Mouse (Mus musculus) liver, adult 2 months (tissue): ENCODE measurements at regions not wholly inside any gene's neighbourhood (a gene's known extent, or its start where the extent isn't known, plus 50 kb on each side); places are given as distances from the start of the nearest gene placed in this dataset.

Experiments
- DNase-seq: peaks from one replicate; pipeline ENCODE4 v3.0.0-alpha.2; 2011; ENCODE audit warnings: low read depth, low spot score; ENCODE audit errors: extremely low read depth
- H3K27ac ChIP-seq: fragments of 200-500 bp; replicated peaks from 2 replicates; pipeline ENCODE4 v1.5.1; 2012; ENCODE audit warnings: low read depth, mild to moderate bottlenecking, control low read depth, inconsistent platforms, low read length; ENCODE audit not compliant: insufficient read depth
- H3K27me3 ChIP-seq: fragments of 200-500 bp; 2 replicates; pipeline ENCODE4 v1.6.1; 2012; ENCODE audit warnings: mild to moderate bottlenecking, moderate library complexity, low read length, inconsistent platforms; ENCODE audit not compliant: control insufficient read depth, insufficient read depth
- H3K36me3 ChIP-seq: fragments of 200-500 bp; 2 replicates; pipeline ENCODE4 v1.6.1; 2012; ENCODE audit warnings: low read length, inconsistent platforms; ENCODE audit not compliant: control insufficient read depth, insufficient read depth
- H3K4me1 ChIP-seq: fragments of 200-500 bp; 2 replicates; pipeline ENCODE4 v1.6.1; 2011; ENCODE audit warnings: low read length; ENCODE audit not compliant: control insufficient read depth, insufficient read depth
- H3K4me3 ChIP-seq: fragments of 200-500 bp; 2 replicates; pipeline ENCODE4 v1.5.1; 2011; ENCODE audit warnings: low read depth, mild to moderate bottlenecking, control low read depth, low read length, moderate library complexity; ENCODE audit not compliant: insufficient read depth
- H3K79me2 ChIP-seq: fragments of 200-500 bp; 2 replicates; pipeline ENCODE4 v1.6.1; 2012; ENCODE audit warnings: inconsistent platforms, mild to moderate bottlenecking, low read length, moderate library complexity; ENCODE audit not compliant: control insufficient read depth, insufficient read depth
- H3K9ac ChIP-seq: fragments of 200-500 bp; 2 replicates; pipeline ENCODE4 v1.6.1; 2012; ENCODE audit warnings: low read depth, mild to moderate bottlenecking, control low read depth, inconsistent platforms, low read length
- CTCF ChIP-seq: fragments of 200-500 bp; IDR thresholded peaks from 2 replicates; pipeline ENCODE4 v1.5.1; 2011; ENCODE audit warnings: low read depth, low read length, control low read depth
- POLR2A ChIP-seq: fragments of 200-500 bp; IDR thresholded peaks from 2 replicates; pipeline ENCODE4 v1.6.1; 2011; ENCODE audit warnings: low read length, control low read depth; ENCODE audit not compliant: insufficient read depth; ENCODE audit errors: extremely low read depth
- WGBS: fragments of 180-500 bp; shearing (Covaris S2); methylation state at CpG from one replicate; pipeline ENCODE4 v1.1.7; 2018; 5-methylcytosine and 5-hydroxymethylcytosine counted together

DNA sequence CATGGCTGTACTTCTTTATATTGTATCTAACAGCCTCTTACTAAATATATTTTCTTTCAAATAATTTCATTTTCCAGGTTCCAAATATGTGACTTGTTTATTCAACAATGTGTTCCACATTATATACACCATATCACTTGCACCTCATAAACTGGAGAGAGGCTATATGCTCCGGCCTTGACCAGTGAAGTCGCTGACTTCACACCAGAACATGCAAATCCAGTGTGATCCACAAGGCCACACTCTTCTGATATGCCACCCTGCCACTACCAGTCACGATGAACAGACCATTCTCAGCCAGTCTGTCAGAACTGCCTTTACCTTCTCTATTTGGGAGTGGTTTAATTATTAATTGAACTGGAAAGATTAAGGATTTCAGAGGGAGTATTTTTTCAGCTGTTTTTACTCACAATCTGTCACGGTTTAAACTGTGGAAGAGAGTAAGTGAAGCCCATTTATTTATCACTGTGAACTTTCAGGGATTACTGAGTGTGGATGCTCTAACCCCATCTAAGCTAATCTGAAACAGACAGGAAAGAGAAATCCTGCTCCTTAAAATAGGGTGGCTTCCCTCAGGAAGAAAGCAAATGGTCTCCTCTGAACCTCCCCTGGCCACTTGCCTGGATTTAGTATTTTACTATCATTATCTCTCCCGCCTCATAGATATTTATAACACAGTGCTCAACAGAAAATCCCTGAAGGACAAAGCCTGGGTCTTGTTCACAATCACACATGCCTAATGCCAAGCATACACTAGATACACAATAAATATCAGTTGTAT is 1065.3 kb downstream of the A830018L16Rik start:
- no peak overlapping the region for H3K9ac ChIP-seq
- TF ChIP-seq POLR2A: no peak
- TF ChIP-seq CTCF: no peak
- peak; percentile 1 for DNase-seq
- peaks cover 2% of the 10 kb centered on the region; the same call in 1 of the 2 replicates for H3K4me1 ChIP-seq
- H3K27me3 ChIP-seq: no peaks in the 10 kb centered on the region
- H3K79me2 ChIP-seq: no peaks in the 10 kb centered on the region
- no peaks in the 10 kb centered on the region for H3K36me3 ChIP-seq
- 32% methylated on average over 5 of the region's 5 CpGs for WGBS
- H3K4me3 ChIP-seq: no peak overlapping the region
- no peak overlapping the region for H3K27ac ChIP-seq

DNA sequence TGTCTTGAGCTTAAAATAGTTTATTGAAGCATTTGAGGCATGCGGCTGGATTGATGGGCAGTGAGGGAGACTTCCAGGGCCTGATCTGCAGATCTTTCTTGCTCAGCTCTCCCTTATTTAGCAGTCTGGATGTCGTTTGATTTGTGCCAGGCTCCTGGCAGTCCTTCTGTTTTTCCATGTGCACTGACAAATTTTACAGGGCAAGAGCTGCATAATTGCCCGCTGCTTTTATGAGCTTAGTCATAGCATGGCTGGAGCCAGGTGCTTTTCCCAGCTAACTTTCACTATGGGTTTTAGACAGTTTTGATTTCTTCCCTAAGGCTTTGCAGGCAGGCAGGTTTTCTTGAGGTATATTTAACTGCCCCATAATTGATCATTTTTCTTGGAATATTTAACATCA is 1086.5 kb downstream of the A830018L16Rik start:
- Histone ChIP-seq H3K4me1 (no peaks in the 10 kb centered on the region), H3K36me3 (no peaks in the 10 kb centered on the region), H3K27ac (no peak overlapping the region), H3K27me3 (no peaks in the 10 kb centered on the region), H3K4me3 (no peak overlapping the region), H3K79me2 (no peaks in the 10 kb centered on the region), H3K9ac (no peak overlapping the region)
- TF ChIP-seq POLR2A: no peak
- no peak for TF ChIP-seq CTCF
- WGBS: 81% methylated on average over 3 of the region's 3 CpGs
- DNase-seq: no peak

DNA sequence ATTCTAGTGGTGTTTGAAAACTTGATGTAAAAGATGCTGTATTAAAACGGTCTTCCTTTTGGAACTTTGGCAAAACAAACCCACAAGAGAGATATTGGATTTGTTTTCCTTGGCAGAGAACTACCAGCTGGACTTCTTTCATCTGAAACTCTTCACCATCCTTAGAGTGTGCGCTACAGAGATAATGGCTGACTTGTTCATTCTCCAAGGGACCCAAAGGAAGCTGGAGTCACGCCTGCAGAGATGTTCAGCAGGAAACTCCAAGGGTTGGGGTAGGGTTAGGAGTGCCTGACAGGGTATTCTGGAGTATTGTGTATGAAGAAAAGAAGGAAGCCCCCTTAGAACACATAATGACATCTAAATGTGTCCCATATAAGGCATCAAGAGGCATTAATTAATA is 1094.1 kb downstream of the A830018L16Rik start:
- 60% methylated on average over 3 of the region's 3 CpGs for WGBS
- no peak overlapping the region for H3K4me3 ChIP-seq
- no peak overlapping the region for H3K27ac ChIP-seq
- no peaks in the 10 kb centered on the region for H3K36me3 ChIP-seq
- no peaks in the 10 kb centered on the region for H3K27me3 ChIP-seq
- no peak overlapping the region for H3K9ac ChIP-seq
- no peaks in the 10 kb centered on the region for H3K79me2 ChIP-seq
- no peak for DNase-seq
- no peak for TF ChIP-seq CTCF
- no peak for TF ChIP-seq POLR2A
- H3K4me1 ChIP-seq: no peaks in the 10 kb centered on the region

DNA sequence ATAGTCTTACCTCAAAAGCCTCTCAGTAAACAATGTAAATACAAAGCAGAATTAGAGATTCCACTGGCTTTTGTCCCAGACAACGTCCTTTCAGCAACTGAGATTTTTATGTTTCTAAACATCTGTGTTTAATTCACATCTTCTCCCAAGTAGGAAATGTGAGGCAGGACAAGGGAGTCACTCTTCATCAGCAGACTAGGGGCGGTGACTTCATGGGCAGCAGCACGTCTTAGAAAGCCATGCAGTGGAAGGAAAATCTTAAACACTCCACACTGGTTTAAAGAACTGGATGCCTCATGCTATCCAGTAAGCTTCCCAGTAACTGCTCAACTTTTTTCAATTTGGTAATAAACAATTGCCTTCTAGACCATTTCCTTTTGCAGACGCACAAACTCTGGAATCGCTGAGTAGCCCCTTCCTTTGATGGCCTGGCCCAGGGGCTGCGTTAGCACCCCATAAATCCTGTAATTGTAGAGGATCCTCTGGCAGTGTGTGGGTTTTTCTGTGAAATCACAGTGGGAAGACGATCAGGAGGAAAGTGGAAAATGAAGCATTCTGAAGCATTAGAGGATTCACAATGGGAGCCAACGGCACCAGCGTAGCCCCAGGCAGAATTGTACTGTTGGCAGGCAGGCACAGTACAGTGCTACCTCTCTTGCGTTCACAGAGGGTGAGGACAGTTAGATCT is 1096.4 kb downstream of the A830018L16Rik start:
- no peaks in the 10 kb centered on the region for H3K79me2 ChIP-seq
- no peaks in the 10 kb centered on the region for H3K27me3 ChIP-seq
- DNase-seq: no peak
- WGBS: 83% methylated on average over 10 of the region's 10 CpGs
- no peak overlapping the region for H3K4me3 ChIP-seq
- no peak for TF ChIP-seq CTCF
- TF ChIP-seq POLR2A: no peak
- H3K9ac ChIP-seq: no peak overlapping the region
- no peaks in the 10 kb centered on the region for H3K4me1 ChIP-seq
- H3K27ac ChIP-seq: no peak overlapping the region
- H3K36me3 ChIP-seq: no peaks in the 10 kb centered on the region

DNA sequence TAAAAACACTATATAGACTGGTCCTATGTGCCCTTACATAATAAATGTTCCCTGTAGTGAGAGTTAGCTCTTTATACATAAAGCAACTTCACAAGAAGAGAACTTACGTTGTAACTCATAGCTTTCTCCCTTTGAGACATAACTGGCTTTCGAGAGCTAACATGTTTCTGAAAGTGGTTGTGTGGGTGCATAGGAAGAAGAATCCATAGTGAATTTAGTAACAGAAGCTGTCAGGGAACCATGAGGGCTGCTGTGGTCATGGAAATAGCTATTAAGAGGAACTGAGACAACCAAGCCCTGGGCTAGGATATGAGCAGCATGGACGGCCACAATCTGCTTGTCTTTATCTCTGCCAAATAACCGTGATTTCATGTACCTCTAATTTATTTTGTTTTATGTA is 1105.7 kb downstream of the A830018L16Rik start:
- H3K79me2 ChIP-seq: no peaks in the 10 kb centered on the region
- no peak overlapping the region for H3K27ac ChIP-seq
- TF ChIP-seq POLR2A: no peak
- TF ChIP-seq CTCF: no peak
- H3K4me3 ChIP-seq: no peak overlapping the region
- WGBS: 85% methylated on average over 4 of the region's 4 CpGs
- no peak for DNase-seq
- no peaks in the 10 kb centered on the region for H3K4me1 ChIP-seq
- no peaks in the 10 kb centered on the region for H3K27me3 ChIP-seq
- no peak overlapping the region for H3K9ac ChIP-seq
- H3K36me3 ChIP-seq: no peaks in the 10 kb centered on the region

DNA sequence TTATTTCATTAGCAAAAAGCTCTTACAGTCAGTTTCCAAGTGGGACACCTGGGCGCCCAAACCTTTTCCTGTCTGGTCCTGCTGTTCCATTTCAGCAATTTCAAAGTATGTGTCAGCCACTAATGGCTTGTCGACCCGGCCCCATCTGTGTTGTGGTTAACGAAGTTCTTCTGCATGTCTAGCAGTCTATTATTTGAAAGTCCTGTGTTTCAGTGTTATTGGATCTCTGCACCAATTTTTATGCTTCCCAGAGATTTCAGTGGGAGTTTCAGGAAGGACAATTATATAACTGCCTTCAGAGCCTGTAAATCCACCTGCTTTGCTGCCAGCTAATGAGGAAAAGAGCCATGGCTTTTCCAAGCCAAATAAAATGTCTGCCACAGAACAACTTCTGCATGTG is 1142.0 kb downstream of the A830018L16Rik start:
- Histone ChIP-seq H3K4me1 (no peaks in the 10 kb centered on the region), H3K36me3 (no peaks in the 10 kb centered on the region), H3K27me3 (no peaks in the 10 kb centered on the region), H3K27ac (no peak overlapping the region), H3K9ac (no peak overlapping the region), H3K4me3 (no peak overlapping the region), H3K79me2 (no peaks in the 10 kb centered on the region)
- DNase-seq: no peak
- TF ChIP-seq POLR2A: no peak
- no peak for TF ChIP-seq CTCF
- WGBS: 73% methylated on average over 4 of the region's 4 CpGs
